Mouse (Mus musculus): ENCODE data around the gene Lyar.

DNA sequence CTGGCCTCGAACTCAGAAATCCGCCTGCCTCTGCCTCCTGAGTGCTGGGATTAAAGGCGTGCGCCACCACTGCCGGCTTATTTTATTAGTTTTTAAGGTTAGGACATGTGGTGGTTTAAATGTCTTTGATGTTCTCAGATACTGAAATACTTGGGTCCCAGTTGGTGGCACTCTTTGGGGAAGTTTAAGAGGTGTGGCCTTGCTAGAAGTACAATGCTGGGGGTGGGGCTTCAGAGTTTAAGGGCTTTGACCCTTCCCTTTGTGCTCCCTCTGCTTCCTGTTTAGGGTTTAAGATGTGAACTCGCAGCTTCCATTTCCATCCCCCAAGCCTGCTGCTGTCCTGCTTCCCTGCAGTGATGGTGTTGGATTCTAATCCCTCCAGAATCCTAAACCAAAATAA lies 21.7 kb downstream of the Lyar start:
- no peak for TF ChIP-seq POLR2A (IDR thresholded peaks at IDR 0.05; ENCODE audit: extremely low read depth, insufficient read depth, low read length)
- TF ChIP-seq CTCF (IDR thresholded peaks at IDR 0.05; ENCODE audit: extremely low read depth, insufficient read depth, low read length): no peak

Data from cortical plate, adult 2 months (tissue).